Mouse (Mus musculus) heart, embryonic 10.5 days (tissue): Measurements from ENCODE around the gene Cpvl. TPM values are rescaled to one million over a fixed set of nuclear protein-coding genes. Genes with fewer than 3 reads are reported as not detected.

ENCODE experiments used
- DNase-seq: peaks from one replicate; pipeline ENCODE4 v3.0.0-alpha.2; 2017; ENCODE audit warnings: low spot score
- H3K27ac ChIP-seq: fragments of 300-500 bp; sonication (generic); 2 replicates; pipeline ENCODE4 v1.5.1; 2016; ENCODE audit warnings: mild to moderate bottlenecking
- H3K27me3 ChIP-seq: fragments of 300-500 bp; sonication (generic); 2 replicates; pipeline ENCODE4 v1.6.1; 2016; ENCODE audit warnings: mild to moderate bottlenecking; ENCODE audit not compliant: poor library complexity, insufficient read depth, severe bottlenecking
- H3K36me3 ChIP-seq: fragments of 300-500 bp; sonication (generic); 2 replicates; pipeline ENCODE4 v1.6.1; 2016; ENCODE audit warnings: mild to moderate bottlenecking, moderate library complexity
- H3K4me1 ChIP-seq: fragments of 300-500 bp; sonication (generic); 2 replicates; pipeline ENCODE4 v1.6.1; 2016; ENCODE audit warnings: mild to moderate bottlenecking
- H3K4me3 ChIP-seq: fragments of 300-500 bp; sonication (generic); 2 replicates; pipeline ENCODE4 v1.5.1; 2016; ENCODE audit warnings: mild to moderate bottlenecking, moderate library complexity
- H3K9me3 ChIP-seq: fragments of 300-500 bp; sonication (generic); 2 replicates; pipeline ENCODE4 v1.6.1; 2016; ENCODE audit warnings: mild to moderate bottlenecking, moderate library complexity
- WGBS: fragments of 180-500 bp; shearing (Covaris S2); methylation state at CpG from one replicate; pipeline ENCODE4 v1.1.7; 2016; 5-methylcytosine and 5-hydroxymethylcytosine counted together
- polyA plus RNA-seq: library from polyadenylated mRNA; unstranded; fragments of >200 nt; fragmentation: Nextera tagmentation; extraction: Ambion mirVana; gene quantifications from 2 replicates; pipeline ENCODE4 v1.2.1, GENCODE M21; 2016

The Cpvl gene
- polyA plus RNA-seq, 1 experiment from 2014 or later = not detected

DNA sequence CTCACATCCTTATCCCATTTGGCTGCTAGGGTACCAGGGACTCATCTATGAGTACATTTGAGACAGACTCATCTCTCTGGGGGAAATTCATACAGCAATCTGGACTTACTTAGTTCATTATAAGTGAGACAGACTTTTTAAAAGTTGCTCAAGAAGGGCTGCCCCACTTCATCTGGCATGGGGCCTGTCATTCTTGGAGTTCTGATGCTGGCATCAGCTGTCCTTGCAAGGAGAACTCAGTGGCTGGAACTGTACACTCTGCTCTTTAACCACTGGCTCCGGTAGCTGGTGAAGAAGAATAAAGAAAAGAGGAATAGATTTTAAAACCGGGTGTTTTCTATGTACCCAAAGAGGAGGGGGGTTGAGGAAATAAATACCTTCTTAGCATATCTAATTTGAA is 121.7 kb downstream of the Cpvl start:
- 76% methylated on average over 2 of the region's 2 CpGs for WGBS
- no peak for DNase-seq
- Histone ChIP-seq H3K27me3 (no peaks in the 10 kb centered on the region), H3K9me3 (no peaks in the 10 kb centered on the region), H3K4me3 (no peak overlapping the region), H3K27ac (no peak overlapping the region), H3K4me1 (no peaks in the 10 kb centered on the region), H3K36me3 (no peaks in the 10 kb centered on the region)

DNA sequence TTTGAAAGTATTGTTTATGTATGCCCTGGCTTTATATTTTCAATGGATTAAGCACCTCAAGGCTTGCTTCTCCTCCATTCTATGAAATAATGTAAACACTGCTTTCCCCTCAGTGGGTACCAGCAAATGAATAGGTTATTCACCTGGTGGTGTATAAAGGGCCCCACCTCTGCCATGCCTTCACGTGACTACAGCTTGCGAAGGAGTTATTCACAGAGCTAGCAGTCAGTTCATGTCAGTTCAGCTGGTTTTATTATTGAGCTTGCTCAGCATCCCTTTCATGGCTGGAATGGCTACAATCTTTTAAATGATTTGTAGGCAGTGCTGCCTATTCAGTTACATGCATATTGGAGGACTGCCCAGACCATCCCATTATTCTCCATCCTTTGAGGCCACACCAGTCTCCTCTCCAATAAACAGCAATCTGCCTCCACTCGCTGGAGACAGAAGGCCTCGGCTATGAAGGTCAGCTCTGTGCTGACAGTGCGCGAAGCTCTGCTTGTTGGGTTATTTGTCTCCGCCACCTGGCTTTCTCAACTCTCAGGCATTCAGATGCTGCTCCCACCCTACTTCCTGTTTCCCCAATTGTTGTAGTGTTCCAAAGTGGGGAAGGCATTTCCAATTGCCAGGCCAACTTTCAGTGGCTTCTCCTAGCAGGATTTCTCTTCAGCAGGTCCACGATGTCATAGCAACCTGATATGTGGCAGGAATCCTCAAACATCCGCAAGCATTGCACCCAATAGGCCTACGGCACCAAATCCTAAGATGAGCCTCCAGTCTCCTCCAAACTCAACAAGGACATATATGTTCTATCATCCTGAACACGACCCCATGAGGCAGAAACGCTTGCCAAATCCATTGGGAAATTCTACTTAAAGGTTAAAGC is 123.3 kb downstream of the Cpvl start:
- Histone ChIP-seq H3K36me3 (no peaks in the 10 kb centered on the region), H3K27me3 (no peaks in the 10 kb centered on the region), H3K27ac (no peak overlapping the region), H3K4me1 (no peaks in the 10 kb centered on the region), H3K4me3 (no peak overlapping the region), H3K9me3 (no peaks in the 10 kb centered on the region)
- WGBS = 87% methylated on average over 12 of the region's 12 CpGs
- no peak for DNase-seq

DNA sequence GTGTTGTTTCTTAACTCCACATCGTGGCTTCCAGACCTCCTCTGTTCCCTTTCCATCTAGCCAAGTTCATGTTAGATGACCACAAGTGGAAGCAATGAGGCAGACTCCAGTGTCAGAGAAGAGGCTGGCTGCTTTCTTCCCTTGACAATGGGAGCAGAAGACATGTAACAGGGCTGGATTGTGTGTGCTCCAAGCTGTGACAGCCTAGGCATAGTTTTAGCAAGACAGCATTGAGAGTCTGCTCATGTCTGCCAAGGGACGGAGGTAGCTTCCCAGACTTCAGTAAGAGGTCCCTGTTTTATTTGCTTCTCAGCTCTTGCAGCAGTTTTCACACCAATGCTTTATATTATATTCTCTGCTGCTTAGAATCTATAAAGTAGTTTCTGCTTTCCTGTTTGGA is 124.2 kb downstream of the Cpvl start:
- no peaks in the 10 kb centered on the region for H3K36me3 ChIP-seq
- WGBS = 84% methylated on average over 2 of the region's 2 CpGs
- H3K4me3 ChIP-seq = no peak overlapping the region

DNA sequence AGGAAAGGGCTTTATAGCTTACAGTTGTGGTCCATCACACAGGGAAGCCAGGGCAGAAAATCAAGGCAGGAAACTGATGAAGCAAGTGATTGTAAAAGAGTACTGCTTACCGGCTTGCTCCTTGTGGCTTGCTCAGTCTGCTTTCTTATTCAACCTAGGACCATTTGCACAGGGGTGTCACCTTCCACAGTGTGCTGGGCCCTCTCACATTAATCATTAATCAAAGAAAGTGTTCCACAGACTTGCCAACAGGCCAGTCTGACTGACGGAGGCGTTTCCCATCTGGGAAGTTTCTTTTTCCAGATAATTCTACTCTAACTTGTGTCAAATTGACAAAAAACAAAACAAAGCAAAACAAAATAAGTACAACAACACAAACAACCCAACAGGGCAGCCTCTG is 124.9 kb downstream of the Cpvl start:
- no peak for DNase-seq
- 80% methylated on average over 3 of the region's 3 CpGs for WGBS
- no peaks in the 10 kb centered on the region for H3K4me1 ChIP-seq

More for the DNA sequence above, 124.2 kb downstream of the Cpvl start:
- no peaks in the 10 kb centered on the region for H3K9me3 ChIP-seq
- H3K4me1 ChIP-seq = no peaks in the 10 kb centered on the region
- no peak overlapping the region for H3K27ac ChIP-seq
- no peak for DNase-seq
- H3K27me3 ChIP-seq = no peaks in the 10 kb centered on the region

DNA sequence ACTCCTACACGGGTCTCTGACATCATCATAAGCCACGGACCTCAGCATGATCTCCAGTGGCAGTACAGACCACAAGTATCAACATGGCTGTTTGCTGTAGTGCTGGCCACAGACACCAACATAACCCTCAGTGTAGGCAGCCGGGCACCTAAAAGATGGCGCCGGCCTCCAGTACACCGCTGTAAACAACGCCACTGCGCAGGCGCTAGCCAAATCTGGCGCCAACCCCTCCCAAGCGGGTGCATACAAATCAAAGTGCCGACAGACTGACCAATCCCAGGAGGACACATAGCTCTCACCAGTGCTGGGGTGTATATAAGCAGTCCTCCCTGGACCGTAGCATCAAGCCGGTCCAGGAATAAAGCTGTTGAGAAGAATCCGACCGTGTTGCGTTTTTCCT is 133.8 kb downstream of the Cpvl start:
- no peak for DNase-seq
- Histone ChIP-seq H3K9me3 (no peaks in the 10 kb centered on the region), H3K36me3 (no peaks in the 10 kb centered on the region), H3K27ac (no peak overlapping the region), H3K4me1 (no peaks in the 10 kb centered on the region), H3K4me3 (no peak overlapping the region), H3K27me3 (no peaks in the 10 kb centered on the region)
- WGBS = 90% methylated on average over 17 of the region's 17 CpGs

More for the DNA sequence above, 124.9 kb downstream of the Cpvl start:
- H3K4me3 ChIP-seq = no peak overlapping the region
- no peak overlapping the region for H3K27ac ChIP-seq
- no peaks in the 10 kb centered on the region for H3K9me3 ChIP-seq
- H3K36me3 ChIP-seq = no peaks in the 10 kb centered on the region
- H3K27me3 ChIP-seq = no peaks in the 10 kb centered on the region

DNA sequence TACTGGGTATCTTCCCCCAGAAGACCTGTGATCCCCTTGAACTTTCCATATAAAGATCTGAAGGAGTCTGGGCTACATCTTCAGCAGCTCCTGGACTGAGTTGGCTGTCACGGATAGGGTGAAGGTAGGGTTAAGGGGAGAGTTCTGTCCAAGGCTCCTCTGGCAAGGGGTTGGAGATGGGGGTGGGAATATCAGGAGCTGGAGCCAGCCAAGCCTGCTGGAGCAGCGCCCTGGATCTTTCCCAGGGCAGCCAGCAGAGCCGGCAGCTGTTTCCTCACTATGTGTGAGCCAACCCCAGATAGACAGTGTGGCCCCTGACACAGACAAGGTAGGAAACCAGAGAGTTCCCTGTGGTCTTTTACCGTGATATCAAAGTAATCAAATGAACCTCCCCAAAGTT is 153.3 kb downstream of the Cpvl start:
- H3K27me3 ChIP-seq = peaks cover 27% of the 10 kb centered on the region
- no peak overlapping the region for H3K27ac ChIP-seq
- DNase-seq = no peak
- WGBS = 49% methylated on average over 4 of the region's 4 CpGs
- H3K9me3 ChIP-seq = no peaks in the 10 kb centered on the region
- no peaks in the 10 kb centered on the region for H3K36me3 ChIP-seq
- H3K4me3 ChIP-seq = no peak overlapping the region
- H3K4me1 ChIP-seq = peaks cover 8% of the 10 kb centered on the region; the same call in 1 of the 2 replicates

Other genes with a start within 250 kb of the Cpvl start
- 7.5 and 15.3 TPM in 2 replicates for gene Tril, start 157.8 kb downstream of the Cpvl start, polyA plus RNA-seq
- 4.1 and 7.1 TPM in 2 replicates for gene Chn2, start 60.9 kb upstream of the Cpvl start, polyA plus RNA-seq